Mouse (Mus musculus) limb, embryonic 10.5 days (tissue): ENCODE measurements at regions not wholly inside any gene's neighbourhood (a gene's known extent, or its start where the extent isn't known, plus 50 kb on each side); places are given as distances from the start of the nearest gene placed in this dataset.
"Not testable (repeated sequence)": the region's sequence is repeated elsewhere in the genome, so short reads cannot be mapped to it uniquely, and the experiment has no call there.

Experiments
- DNase-seq: peaks from one replicate; pipeline ENCODE4 v3.0.0-alpha.2; 2017; ENCODE audit warnings: low spot score
- H3K27ac ChIP-seq: fragments of 300-500 bp; sonication (generic); 2 replicates; pipeline ENCODE4 v1.5.1; 2016; ENCODE audit warnings: mild to moderate bottlenecking
- H3K27me3 ChIP-seq: fragments of 300-500 bp; sonication (generic); 2 replicates; pipeline ENCODE4 v1.6.1; 2016; ENCODE audit warnings: low read depth, mild to moderate bottlenecking; ENCODE audit not compliant: poor library complexity, severe bottlenecking
- H3K36me3 ChIP-seq: fragments of 300-500 bp; sonication (generic); 2 replicates; pipeline ENCODE4 v1.6.1; 2016; ENCODE audit warnings: mild to moderate bottlenecking, moderate library complexity
- H3K4me1 ChIP-seq: fragments of 300-500 bp; sonication (generic); 2 replicates; pipeline ENCODE4 v1.6.1; 2016
- H3K4me3 ChIP-seq: fragments of 300-500 bp; sonication (generic); 2 replicates; pipeline ENCODE4 v1.5.1; 2016; ENCODE audit warnings: mild to moderate bottlenecking, moderate library complexity
- H3K9me3 ChIP-seq: fragments of 300-500 bp; sonication (generic); replicated peaks from 2 replicates; pipeline ENCODE4 v1.6.1; 2016; ENCODE audit warnings: mild to moderate bottlenecking
- WGBS: fragments of 180-500 bp; shearing (Covaris S2); methylation state at CpG from one replicate; pipeline ENCODE4 v1.1.7; 2016; 5-methylcytosine and 5-hydroxymethylcytosine counted together

DNA sequence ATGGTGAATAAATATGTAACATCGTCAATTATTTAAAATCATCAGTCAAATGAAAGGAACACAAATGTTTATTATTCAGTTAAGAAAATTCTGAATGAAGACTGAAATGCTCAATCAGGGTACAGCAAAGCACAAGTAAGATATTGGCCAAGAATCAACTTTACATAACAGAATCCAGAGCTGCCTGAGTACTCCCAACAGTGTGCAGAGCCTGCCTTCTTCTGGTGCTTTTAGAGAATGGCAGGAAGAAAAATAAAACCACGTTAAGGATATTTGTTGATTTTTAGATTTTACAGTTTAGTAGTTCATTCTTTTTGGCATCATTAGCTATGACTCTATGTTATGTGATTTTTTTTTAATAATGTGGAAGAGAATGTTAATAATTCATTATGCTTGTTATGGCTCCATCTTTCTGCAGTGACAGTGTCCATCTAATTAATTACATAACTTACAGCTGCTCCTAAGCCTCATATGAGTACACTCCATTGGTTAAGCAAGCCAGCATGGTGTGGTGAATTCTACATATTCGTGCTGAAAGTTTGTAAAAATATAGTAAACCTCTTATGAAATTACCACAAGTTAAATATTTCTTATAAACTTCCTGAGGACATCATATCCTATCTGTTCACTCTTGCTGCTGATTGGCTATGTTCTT, 579.0 kb downstream of the Kcna4 start:
- DNase-seq: no peak
- Histone ChIP-seq H3K4me1 (no peaks in the 10 kb centered on the region), H3K27me3 (no peaks in the 10 kb centered on the region), H3K9me3 (no peaks in the 10 kb centered on the region), H3K36me3 (no peaks in the 10 kb centered on the region), H3K4me3 (no peak overlapping the region), H3K27ac (no peak overlapping the region)
- WGBS: 68% methylated on average over 3 of the region's 3 CpGs

DNA sequence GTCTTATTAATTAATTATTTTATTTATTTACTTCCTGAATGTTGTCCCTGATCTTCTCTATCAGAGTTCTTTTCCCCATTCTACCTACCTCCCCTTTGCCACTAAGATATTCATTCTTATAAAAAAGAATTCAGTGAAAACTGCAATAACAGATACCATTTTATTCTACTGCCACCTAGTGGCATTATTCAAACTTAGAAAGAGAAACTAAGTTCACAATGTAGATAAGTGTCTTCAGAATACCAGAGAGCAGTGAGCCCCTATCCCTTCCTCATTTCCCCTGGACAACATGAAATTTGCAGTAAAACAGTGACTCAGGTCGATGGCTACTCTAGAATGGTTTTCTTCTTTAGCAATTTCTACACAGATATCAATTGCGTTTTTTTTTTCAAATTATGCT, 589.2 kb downstream of the Kcna4 start:
- no peaks in the 10 kb centered on the region for H3K36me3 ChIP-seq
- H3K4me1 ChIP-seq: no peaks in the 10 kb centered on the region
- no peak for DNase-seq
- WGBS: 22% methylated on average over 2 of the region's 2 CpGs
- H3K27ac ChIP-seq: no peak overlapping the region
- H3K4me3 ChIP-seq: no peak overlapping the region
- H3K9me3 ChIP-seq: no peaks in the 10 kb centered on the region
- H3K27me3 ChIP-seq: no peaks in the 10 kb centered on the region

DNA sequence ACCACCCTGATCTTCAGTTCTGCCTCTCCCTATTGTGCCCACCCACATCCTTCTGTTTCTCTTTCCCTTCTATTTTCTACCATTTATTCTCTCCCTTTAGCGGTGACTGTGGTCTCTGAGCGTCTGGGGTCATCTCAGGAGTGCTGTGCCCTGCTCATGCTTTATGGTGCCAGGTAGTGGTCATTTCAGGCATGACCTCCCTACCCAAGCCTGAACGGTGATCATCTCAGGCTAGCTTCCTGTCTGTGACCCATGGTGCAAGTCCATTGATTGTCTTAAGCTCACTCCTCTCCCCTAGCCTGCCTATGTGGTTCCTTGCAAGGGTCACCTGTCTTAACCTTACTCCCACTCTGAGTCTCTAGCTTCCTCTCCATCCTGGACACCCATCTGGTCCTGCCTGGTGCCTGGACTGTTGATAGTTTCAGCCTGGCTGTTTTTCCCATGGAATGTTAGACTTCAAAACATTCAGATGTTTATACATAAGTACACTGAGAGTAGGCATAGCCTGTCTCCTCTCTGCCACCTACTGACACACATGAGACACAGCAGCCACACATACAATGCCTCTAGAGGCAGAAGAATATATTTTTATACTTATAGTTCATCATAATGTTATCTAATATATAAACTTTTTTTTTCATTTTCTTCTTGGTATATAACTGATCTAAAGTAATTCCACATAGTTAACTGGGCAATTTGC, 595.8 kb downstream of the Kcna4 start:
- 86% methylated on average over 3 of the region's 3 CpGs for WGBS
- DNase-seq: no peak
- H3K27ac ChIP-seq: no peak overlapping the region
- no peaks in the 10 kb centered on the region for H3K9me3 ChIP-seq
- H3K4me3 ChIP-seq: no peak overlapping the region
- no peaks in the 10 kb centered on the region for H3K4me1 ChIP-seq
- no peaks in the 10 kb centered on the region for H3K36me3 ChIP-seq
- H3K27me3 ChIP-seq: no peaks in the 10 kb centered on the region

DNA sequence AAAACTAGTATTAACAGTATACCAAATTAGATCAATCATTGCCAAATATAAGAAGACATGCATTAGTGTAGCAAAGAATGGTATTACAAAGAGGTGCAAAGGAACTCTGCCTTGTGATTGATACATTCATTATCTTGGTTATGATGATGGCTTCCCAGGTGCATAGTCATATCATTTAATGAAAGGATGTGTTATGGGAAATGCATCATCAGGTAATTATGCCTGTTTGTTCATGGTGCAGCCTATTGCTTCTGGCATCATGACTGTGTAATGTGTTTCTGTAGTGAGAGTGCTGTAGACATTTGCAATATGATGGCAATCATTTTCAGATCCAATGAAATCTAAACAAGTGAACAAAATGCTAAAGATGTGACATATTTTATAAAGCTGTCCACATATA, 597.8 kb downstream of the Kcna4 start:
- no peaks in the 10 kb centered on the region for H3K4me1 ChIP-seq
- no peak overlapping the region for H3K27ac ChIP-seq
- no peaks in the 10 kb centered on the region for H3K36me3 ChIP-seq
- no peak overlapping the region for H3K4me3 ChIP-seq
- no peaks in the 10 kb centered on the region for H3K9me3 ChIP-seq
- no peaks in the 10 kb centered on the region for H3K27me3 ChIP-seq
- no peak for DNase-seq

DNA sequence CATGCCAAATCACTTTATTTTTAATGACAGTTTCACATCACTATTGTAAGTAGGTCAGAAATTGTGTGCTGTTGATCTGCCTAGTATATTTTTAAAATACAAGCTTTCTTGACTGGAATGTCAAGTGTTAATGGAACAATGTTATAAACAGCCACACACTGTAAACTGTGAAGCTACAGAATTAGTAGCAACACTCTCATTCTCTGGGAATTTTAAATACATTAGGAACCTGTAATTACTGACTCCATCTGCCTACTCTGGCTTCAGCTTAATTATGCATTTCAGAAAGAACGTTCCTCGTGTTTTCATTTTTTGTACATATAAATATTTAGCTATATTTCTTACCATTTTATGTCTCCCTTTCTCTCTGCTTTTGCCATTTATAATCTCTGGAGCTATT, 634.7 kb downstream of the Kcna4 start:
- Histone ChIP-seq H3K27ac (no peak overlapping the region), H3K4me3 (no peak overlapping the region), H3K27me3 (no peaks in the 10 kb centered on the region), H3K9me3 (no peaks in the 10 kb centered on the region), H3K36me3 (no peaks in the 10 kb centered on the region), H3K4me1 (no peaks in the 10 kb centered on the region)
- DNase-seq: no peak
- 88% methylated on average over 2 of the region's 2 CpGs for WGBS

DNA sequence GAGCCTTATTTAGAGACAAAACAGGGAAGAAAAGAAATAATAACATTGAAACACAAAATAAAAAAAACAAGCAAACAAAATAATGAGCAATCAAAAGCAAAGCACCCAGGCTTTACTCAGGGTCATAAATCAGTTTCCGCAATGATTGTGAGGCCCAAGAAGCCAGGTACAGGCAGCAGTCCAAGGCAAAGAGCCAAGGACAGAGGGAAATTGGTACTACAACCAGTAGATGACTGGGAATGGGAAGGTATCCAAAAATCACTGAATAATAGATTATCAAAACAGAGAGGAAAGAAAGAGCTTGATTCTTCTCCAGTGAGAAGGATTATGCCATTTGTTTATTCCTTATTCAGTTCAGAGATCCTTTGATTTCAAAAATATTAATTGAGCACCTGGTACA, 636.2 kb downstream of the Kcna4 start:
- H3K36me3 ChIP-seq: no peaks in the 10 kb centered on the region
- no peak overlapping the region for H3K4me3 ChIP-seq
- no peak overlapping the region for H3K27ac ChIP-seq
- 85% methylated on average over 1 of the region's 1 CpGs for WGBS
- no peaks in the 10 kb centered on the region for H3K9me3 ChIP-seq
- H3K27me3 ChIP-seq: no peaks in the 10 kb centered on the region
- no peaks in the 10 kb centered on the region for H3K4me1 ChIP-seq
- DNase-seq: no peak

DNA sequence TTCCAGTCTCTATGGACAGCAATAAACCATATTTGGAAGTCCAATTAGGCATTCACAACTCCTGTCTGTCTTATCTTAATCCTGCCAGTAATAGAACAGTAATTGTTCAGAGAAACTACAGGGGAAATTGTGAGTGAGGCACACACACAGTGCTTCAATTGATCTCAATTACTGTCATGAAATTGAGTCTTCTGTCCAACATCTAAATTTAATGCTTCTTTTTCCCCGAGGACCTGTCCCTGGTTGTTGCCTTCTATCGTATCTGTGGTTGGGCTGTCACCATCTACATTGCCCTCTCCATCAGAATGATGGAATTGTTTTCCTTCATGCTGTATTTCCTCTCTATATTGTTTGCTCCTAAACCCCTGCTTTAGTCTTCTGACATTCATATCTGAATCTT, 644.9 kb downstream of the Kcna4 start:
- H3K36me3 ChIP-seq: no peaks in the 10 kb centered on the region
- no peak overlapping the region for H3K4me3 ChIP-seq
- H3K4me1 ChIP-seq: peaks cover 12% of the 10 kb centered on the region
- DNase-seq: no peak
- H3K9me3 ChIP-seq: no peaks in the 10 kb centered on the region
- 40% methylated on average over 2 of the region's 2 CpGs for WGBS
- H3K27me3 ChIP-seq: no peaks in the 10 kb centered on the region
- no peak overlapping the region for H3K27ac ChIP-seq

DNA sequence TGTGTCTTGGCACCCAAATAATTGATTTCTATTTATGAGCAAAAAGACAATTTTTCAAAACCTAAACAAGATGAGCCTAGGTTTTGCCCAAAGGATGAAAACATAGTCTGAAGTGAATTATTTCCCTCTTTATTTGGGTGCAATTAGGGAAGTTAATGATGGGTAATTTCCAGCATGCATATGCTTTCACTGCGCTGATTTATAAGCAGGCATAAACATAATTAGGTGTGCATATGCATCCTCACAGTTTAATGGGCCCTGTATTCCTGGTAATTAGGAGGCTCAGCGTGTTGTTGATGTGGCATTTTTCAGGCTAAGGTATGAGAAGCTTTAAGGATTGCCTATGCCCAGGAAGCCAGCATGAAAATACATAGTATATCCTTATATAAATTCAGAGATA, 645.3 kb downstream of the Kcna4 start:
- peaks cover 12% of the 10 kb centered on the region for H3K4me1 ChIP-seq
- H3K9me3 ChIP-seq: no peaks in the 10 kb centered on the region
- no peak overlapping the region for H3K4me3 ChIP-seq
- no peaks in the 10 kb centered on the region for H3K27me3 ChIP-seq
- no peak for DNase-seq
- no peak overlapping the region for H3K27ac ChIP-seq
- 63% methylated on average over 2 of the region's 2 CpGs for WGBS
- H3K36me3 ChIP-seq: no peaks in the 10 kb centered on the region

DNA sequence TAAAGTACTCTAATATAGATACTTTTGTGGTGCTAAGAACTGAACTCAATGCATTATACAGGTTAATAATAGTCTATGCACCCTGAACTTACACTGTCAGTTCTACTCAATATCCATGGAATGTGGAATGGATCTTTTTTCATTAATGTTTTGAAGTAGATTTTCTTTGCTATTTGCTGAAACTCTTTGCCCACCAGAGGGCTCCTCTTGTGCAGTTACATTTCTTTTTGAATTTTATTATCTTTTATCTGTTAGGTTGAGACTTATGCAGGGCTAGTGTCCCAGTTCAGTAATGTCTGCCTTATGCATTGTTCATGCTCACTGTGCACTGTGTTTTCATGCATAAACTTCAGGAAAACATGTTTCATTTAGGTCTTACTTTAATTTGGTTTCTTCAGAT, 650.9 kb downstream of the Kcna4 start:
- no peak overlapping the region for H3K27ac ChIP-seq
- H3K4me3 ChIP-seq: no peak overlapping the region
- no peaks in the 10 kb centered on the region for H3K36me3 ChIP-seq
- DNase-seq: no peak
- no peaks in the 10 kb centered on the region for H3K27me3 ChIP-seq
- no peaks in the 10 kb centered on the region for H3K9me3 ChIP-seq
- no peaks in the 10 kb centered on the region for H3K4me1 ChIP-seq

DNA sequence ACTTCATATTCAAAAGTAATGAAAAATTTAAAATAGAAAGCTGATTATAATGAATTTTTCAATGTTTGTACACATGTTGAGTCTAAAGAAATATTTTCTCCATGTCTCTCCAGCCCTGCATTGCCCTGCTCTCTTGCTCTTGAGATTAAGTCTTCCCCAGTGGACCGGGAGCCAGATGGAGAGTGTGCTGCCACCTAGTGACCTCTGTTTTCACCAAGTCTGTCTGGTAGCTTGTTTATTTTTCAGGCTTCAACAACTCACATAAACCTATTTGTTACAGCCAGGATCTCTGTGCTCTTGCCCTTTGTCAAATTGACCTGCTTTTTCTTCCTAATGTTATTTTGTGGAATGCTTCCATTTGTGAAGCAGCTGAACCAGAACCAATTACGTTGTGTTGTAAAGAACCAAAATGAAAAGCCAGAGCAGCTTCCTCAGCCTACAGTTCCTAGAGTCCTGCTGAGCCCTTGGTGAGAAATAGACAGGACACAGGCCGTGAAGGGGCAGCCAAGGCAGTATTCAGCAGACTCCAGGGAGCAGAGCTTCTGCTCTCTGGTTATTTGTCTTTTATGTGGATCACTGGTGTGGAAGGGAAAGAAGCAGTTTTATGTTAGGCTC, 655.5 kb downstream of the Kcna4 start:
- 12% methylated on average over 3 of the region's 3 CpGs for WGBS
- DNase-seq: no peak
- Histone ChIP-seq H3K36me3 (no peaks in the 10 kb centered on the region), H3K4me1 (no peaks in the 10 kb centered on the region), H3K4me3 (no peak overlapping the region), H3K9me3 (no peaks in the 10 kb centered on the region), H3K27me3 (no peaks in the 10 kb centered on the region), H3K27ac (no peak overlapping the region)

DNA sequence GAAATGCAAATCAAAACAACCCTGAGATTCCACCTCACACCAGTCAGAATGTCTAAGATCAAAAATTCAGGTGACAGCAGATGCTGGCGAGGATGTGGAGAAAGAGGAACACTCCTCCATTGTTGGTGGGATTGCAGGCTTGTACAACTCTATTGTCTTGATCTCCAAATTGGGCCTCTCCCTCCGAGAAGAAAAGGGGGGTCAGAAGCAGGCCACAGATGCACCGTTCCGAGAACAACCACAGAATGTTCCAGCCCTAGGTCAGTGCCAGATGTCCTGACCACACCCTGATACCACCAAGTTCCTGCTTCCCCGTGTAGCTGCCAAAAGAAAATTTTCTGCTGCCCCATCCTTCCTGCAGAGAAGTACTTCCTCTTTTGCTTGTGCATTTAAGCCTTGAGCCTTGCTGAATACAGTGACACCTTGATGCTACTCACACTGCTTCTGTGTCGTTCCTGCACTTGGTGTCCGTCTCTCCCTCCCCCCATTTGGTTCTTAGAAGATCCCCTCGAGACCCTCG, 665.2 kb downstream of the Kcna4 start:
- H3K4me1 ChIP-seq, H3K4me3 ChIP-seq, H3K27ac ChIP-seq, H3K27me3 ChIP-seq, H3K36me3 ChIP-seq, H3K9me3 ChIP-seq, DNase-seq: not testable (repeated sequence)
- 95% methylated on average over 9 of the region's 9 CpGs for WGBS

DNA sequence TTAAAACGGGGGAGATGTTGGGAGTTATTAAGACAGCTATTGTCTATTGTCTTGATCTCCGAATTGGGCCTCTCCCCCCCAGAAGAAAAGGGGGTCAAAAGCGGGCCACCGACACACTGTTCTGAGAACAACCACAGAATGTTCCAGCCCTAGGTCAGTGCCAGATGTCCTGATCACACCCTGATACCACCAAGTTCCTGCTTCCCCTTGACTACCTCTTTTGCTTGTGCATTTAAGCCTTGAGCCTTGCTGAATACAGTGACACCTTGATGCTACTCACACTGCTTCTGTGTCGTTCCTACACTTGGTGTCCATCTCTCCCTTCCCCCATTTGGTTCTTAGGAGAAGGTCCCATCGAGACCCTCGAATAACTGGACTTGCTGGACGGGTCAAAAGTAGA, 673.5 kb downstream of the Kcna4 start:
- H3K36me3 ChIP-seq, H3K9me3 ChIP-seq, DNase-seq, H3K4me3 ChIP-seq, H3K27ac ChIP-seq, H3K27me3 ChIP-seq, H3K4me1 ChIP-seq: not testable (repeated sequence)
- WGBS: 92% methylated on average over 8 of the region's 8 CpGs

DNA sequence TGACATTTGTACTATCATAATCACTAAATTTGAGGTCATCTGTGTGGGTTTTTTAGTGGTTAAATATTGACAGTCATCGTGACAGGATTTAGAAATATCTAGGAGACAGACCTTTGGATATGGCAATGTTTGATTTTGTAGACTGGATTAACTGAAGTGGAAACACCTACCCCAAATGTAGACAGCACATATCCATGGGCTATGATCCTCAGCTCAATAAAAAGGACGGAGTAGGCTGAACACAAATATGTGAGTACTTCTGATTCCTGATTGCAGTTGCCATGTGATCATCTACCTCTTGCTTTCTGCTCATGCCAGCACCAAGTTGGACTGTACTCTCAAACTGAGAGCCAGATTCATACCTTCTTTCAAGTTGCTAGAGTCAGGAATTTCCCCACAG, 674.4 kb downstream of the Kcna4 start:
- no peak for DNase-seq
- H3K27ac ChIP-seq: no peak overlapping the region
- 94% methylated on average over 2 of the region's 2 CpGs for WGBS

More for the DNA sequence above, 674.4 kb downstream of the Kcna4 start:
- Histone ChIP-seq H3K4me3 (no peak overlapping the region), H3K9me3 (no peaks in the 10 kb centered on the region), H3K36me3 (no peaks in the 10 kb centered on the region), H3K27me3 (no peaks in the 10 kb centered on the region), H3K4me1 (no peaks in the 10 kb centered on the region)
